Comparison of ENCODE assay signal across 35 mouse cellular contexts in genomic region chr4:141461576-141461975, GRCm38 (mm10). TPM values are rescaled to one million over a fixed set of nuclear protein-coding genes. Genes with fewer than 3 reads are reported as not detected.
A peak's percentile ranks its signal among the peaks of the same experiment; 100 is the strongest.
DNase-seq lines count a peak whose midpoint lies in the region; ATAC-seq and TF ChIP-seq lines count a peak whose summit lies in the region.
"Had no signal": no experiment of that assay in that cellular context is flagged by ENCODE, and none has a peak within 500 bp of the region (broad histone marks: within the 10 kb centered on the region; RNA-seq: fewer than 3 reads in every experiment).

No protein-coding gene starts in this region.

- H3K36me3 ChIP-seq in forebrain, embryonic 12.5 days (replicated peaks): peaks cover 65% of the 10 kb centered on the region
- peaks cover 58% of the 10 kb centered on the region for H3K36me3 ChIP-seq in forebrain, postnatal 0 days (ENCODE audit: insufficient read depth)
- H3K36me3 ChIP-seq in neural tube, embryonic 11.5 days (ENCODE audit: control insufficient read depth, insufficient read depth, low read length): peaks cover 24% of the 10 kb centered on the region
- peaks cover 51% of the 10 kb centered on the region for H3K36me3 ChIP-seq in neural tube, embryonic 15.5 days
- peaks cover 61% of the 10 kb centered on the region for H3K36me3 ChIP-seq in intestine, postnatal 0 days (ENCODE audit: control insufficient read depth, insufficient read depth)

- TF ChIP-seq CTCF in forebrain, postnatal 0 days (IDR thresholded peaks at IDR 0.05; ENCODE audit: low read depth): no peak
- TF ChIP-seq CTCF in layer of hippocampus, adult 2 months (conservative IDR thresholded peaks at IDR 0.05): no peak
- TF ChIP-seq CTCF in intestine, postnatal 0 days (IDR thresholded peaks at IDR 0.05; ENCODE audit: low read depth): no peak

- H3K9me3 ChIP-seq in forebrain, embryonic 12.5 days: no peaks in the 10 kb centered on the region
- no peaks in the 10 kb centered on the region for H3K9me3 ChIP-seq in forebrain, postnatal 0 days (ENCODE audit: low read length)
- H3K9me3 ChIP-seq in neural tube, embryonic 11.5 days (ENCODE audit: control insufficient read depth, low read length): no peaks in the 10 kb centered on the region
- H3K9me3 ChIP-seq in neural tube, embryonic 15.5 days (replicated peaks): no peaks in the 10 kb centered on the region
- H3K9me3 ChIP-seq in intestine, postnatal 0 days (ENCODE audit: control insufficient read depth): no peaks in the 10 kb centered on the region
- H3K9me3 ChIP-seq: hindbrain, embryonic 13.5 days; liver, embryonic 12.5 days; stomach, embryonic 15.5 days had no signal

- DNase-seq in forebrain, postnatal 0 days: no peak
- DNase-seq in layer of hippocampus, adult 2 months (ENCODE audit: low spot score in 2 of 2): no peak
- DNase-seq in layer of hippocampus, postnatal 36 days: no peak
- DNase-seq in neural tube, embryonic 11.5 days (ENCODE audit: low spot score): no peak
- DNase-seq: adrenal gland, postnatal 25 days; B cell, adult 2 months; cerebellum, adult 2 months; heart, postnatal 36 days; kidney, adult 11 months; kidney, postnatal 14 days; liver, postnatal 0 days; lung, postnatal 36 days; right cerebral cortex, postnatal 25 days; thymus, adult 18-20 months; thymus, postnatal 25 days had no signal

- peak overlapping the region; percentile 53; the same call in 1 of the 2 replicates for H3K27ac ChIP-seq in forebrain, embryonic 12.5 days
- no peak overlapping the region for H3K27ac ChIP-seq in forebrain, postnatal 0 days (ENCODE audit: low read depth, low read length)
- peak overlapping the region; percentile 21; the same call in 1 of the 2 replicates for H3K27ac ChIP-seq in layer of hippocampus, adult 2 months
- peak overlapping the region; percentile 34; the same call in 1 of the 2 replicates for H3K27ac ChIP-seq in neural tube, embryonic 11.5 days (ENCODE audit: low read depth, low read length)
- no peak overlapping the region for H3K27ac ChIP-seq in neural tube, embryonic 15.5 days (replicated peaks)
- H3K27ac ChIP-seq in intestine, postnatal 0 days (ENCODE audit: low read depth, low read length): no peak overlapping the region
- H3K27ac ChIP-seq: hindbrain, embryonic 13.5 days; left cerebral cortex, adult 2 months; liver, embryonic 12.5 days; stomach, embryonic 15.5 days had no signal

- no peak overlapping the region; the same call in 1 of the 2 replicates for H3K9ac ChIP-seq in forebrain, embryonic 12.5 days
- H3K9ac ChIP-seq in forebrain, postnatal 0 days: no peak overlapping the region
- H3K9ac ChIP-seq in neural tube, embryonic 11.5 days (ENCODE audit: low read length): no peak overlapping the region
- H3K9ac ChIP-seq in neural tube, embryonic 15.5 days (replicated peaks): no peak overlapping the region
- no peak overlapping the region; the same call in 1 of the 2 replicates for H3K9ac ChIP-seq in intestine, postnatal 0 days (ENCODE audit: low read depth, low read length)
- H3K9ac ChIP-seq: hindbrain, embryonic 13.5 days; liver, embryonic 12.5 days; liver, postnatal 0 days; stomach, embryonic 15.5 days had no signal

- 88% methylated on average over 12 of the region's 12 CpGs for WGBS in forebrain, embryonic 12.5 days
- 85% methylated on average over 12 of the region's 12 CpGs for WGBS in forebrain, postnatal 0 days
- WGBS in neural tube, embryonic 11.5 days: 89% methylated on average over 12 of the region's 12 CpGs
- WGBS in neural tube, embryonic 15.5 days: 90% methylated on average over 12 of the region's 12 CpGs
- 91% methylated on average over 12 of the region's 12 CpGs for WGBS in intestine, postnatal 0 days

- H3K4me2 ChIP-seq in forebrain, embryonic 12.5 days: no peak overlapping the region
- H3K4me2 ChIP-seq in forebrain, postnatal 0 days (ENCODE audit: low read depth): no peak overlapping the region
- H3K4me2 ChIP-seq in neural tube, embryonic 11.5 days (ENCODE audit: low read depth): no peak overlapping the region
- no peak overlapping the region for H3K4me2 ChIP-seq in neural tube, embryonic 15.5 days
- no peak overlapping the region for H3K4me2 ChIP-seq in intestine, postnatal 0 days (replicated peaks; ENCODE audit: low read depth)
- H3K4me2 ChIP-seq: heart, embryonic 11.5 days; hindbrain, embryonic 13.5 days; liver, embryonic 12.5 days; stomach, embryonic 15.5 days had no signal

- no peaks in the 10 kb centered on the region for H3K27me3 ChIP-seq in forebrain, embryonic 12.5 days
- H3K27me3 ChIP-seq in forebrain, postnatal 0 days (ENCODE audit: insufficient read depth, low read length): no peaks in the 10 kb centered on the region
- H3K27me3 ChIP-seq in neural tube, embryonic 11.5 days (ENCODE audit: control insufficient read depth, insufficient read depth, low read length): no peaks in the 10 kb centered on the region
- no peaks in the 10 kb centered on the region for H3K27me3 ChIP-seq in neural tube, embryonic 15.5 days (replicated peaks)
- H3K27me3 ChIP-seq in intestine, postnatal 0 days (replicated peaks; ENCODE audit: control insufficient read depth, insufficient read depth, low read length): no peaks in the 10 kb centered on the region
- H3K27me3 ChIP-seq: hindbrain, embryonic 13.5 days; liver, embryonic 12.5 days; stomach, embryonic 15.5 days had no signal

- ATAC-seq in forebrain, embryonic 12.5 days (ENCODE audit: low FRiP score): no peak
- ATAC-seq in forebrain, postnatal 0 days: no peak
- ATAC-seq in neural tube, embryonic 11.5 days (ENCODE audit: insufficient read depth, low FRiP score, low TSS enrichment): no peak
- ATAC-seq in neural tube, embryonic 15.5 days (ENCODE audit: low FRiP score): no peak
- ATAC-seq in intestine, postnatal 0 days: no peak
- ATAC-seq: liver, embryonic 12.5 days; liver, postnatal 0 days had no signal

- peaks cover 29% of the 10 kb centered on the region for H3K4me1 ChIP-seq in forebrain, embryonic 12.5 days
- H3K4me1 ChIP-seq in forebrain, postnatal 0 days (ENCODE audit: insufficient read depth): no peaks in the 10 kb centered on the region
- H3K4me1 ChIP-seq in neural tube, embryonic 11.5 days (ENCODE audit: control insufficient read depth, insufficient read depth, low read length): peaks cover 8% of the 10 kb centered on the region; the same call in 1 of the 2 replicates
- H3K4me1 ChIP-seq in neural tube, embryonic 15.5 days: peaks cover 12% of the 10 kb centered on the region
- H3K4me1 ChIP-seq in intestine, postnatal 0 days (replicated peaks; ENCODE audit: control insufficient read depth, insufficient read depth, low read length): no peaks in the 10 kb centered on the region

- no peak overlapping the region for H3K4me3 ChIP-seq in forebrain, embryonic 12.5 days (replicated peaks)
- H3K4me3 ChIP-seq in forebrain, postnatal 0 days (ENCODE audit: low read depth, low read length): no peak overlapping the region
- H3K4me3 ChIP-seq in layer of hippocampus, adult 2 months: no peak overlapping the region
- H3K4me3 ChIP-seq in neural tube, embryonic 11.5 days (ENCODE audit: low read depth, low read length): no peak overlapping the region
- no peak overlapping the region for H3K4me3 ChIP-seq in neural tube, embryonic 15.5 days (replicated peaks)
- H3K4me3 ChIP-seq in intestine, postnatal 0 days (ENCODE audit: low read depth, low read length): no peak overlapping the region
- H3K4me3 ChIP-seq: hindbrain, embryonic 13.5 days; left cerebral cortex, adult 2 months; liver, embryonic 12.5 days; stomach, embryonic 15.5 days had no signal

RNA-seq across cellular contexts. Expression of gene Zbtb17, which starts 17.1 kb away (rescaled TPM):
- polyA plus RNA-seq in forebrain, embryonic 12.5 days (2016; fragmentation: Nextera tagmentation; extraction: Ambion mirVana): 58.6 and 61.2 TPM in 2 replicates
- 42.1 and 51.5 TPM in 2 replicates for total RNA-seq in forebrain, postnatal 0 days (2014; rRNA removed)
- polyA plus RNA-seq in forebrain, postnatal 0 days (2015; fragmentation: Nextera tagmentation; extraction: Ambion mirVana): 32.8 and 34.8 TPM in 2 replicates
- total RNA-seq in layer of hippocampus, adult 2 months (2021): 10 to 100 TPM; 33.8 to 34.6 TPM
- 10 to 100 TPM; 34.1 to 34.9 TPM for total RNA-seq in layer of hippocampus, postnatal 36 days (2021)
- 46.5 and 48.0 TPM in 2 replicates for polyA plus RNA-seq in neural tube, embryonic 11.5 days (2014; fragmentation: Nextera tagmentation; extraction: Ambion mirVana)
- 34.8 and 34.9 TPM in 2 replicates for polyA plus RNA-seq in neural tube, embryonic 15.5 days (2015; fragmentation: Nextera tagmentation; extraction: Ambion mirVana)
- polyA plus RNA-seq in intestine, postnatal 0 days (2015; fragmentation: Nextera tagmentation; extraction: Ambion mirVana): 9.7 and 9.8 TPM in 2 replicates

RNA-seq across cellular contexts. Expression of gene Srarp, which starts 25.7 kb away (rescaled TPM):
- not detected in 2 replicates for polyA plus RNA-seq in forebrain, embryonic 12.5 days (2016; fragmentation: Nextera tagmentation; extraction: Ambion mirVana)
- total RNA-seq in forebrain, postnatal 0 days (2014; rRNA removed): 2.4 and 4.6 TPM in 2 replicates
- polyA plus RNA-seq in forebrain, postnatal 0 days (2015; fragmentation: Nextera tagmentation; extraction: Ambion mirVana): 0.63 and 0.69 TPM in 2 replicates
- total RNA-seq in layer of hippocampus, adult 2 months (2021): 1 to 10 TPM; 4.1 to 5.3 TPM
- total RNA-seq in layer of hippocampus, postnatal 36 days (2021): 1 to 10 TPM; 4.7 to 5.1 TPM
- polyA plus RNA-seq in neural tube, embryonic 11.5 days (2014; fragmentation: Nextera tagmentation; extraction: Ambion mirVana): not detected in 2 replicates
- 0.27 and 0.58 TPM in 2 replicates for polyA plus RNA-seq in neural tube, embryonic 15.5 days (2015; fragmentation: Nextera tagmentation; extraction: Ambion mirVana)
- polyA plus RNA-seq in intestine, postnatal 0 days (2015; fragmentation: Nextera tagmentation; extraction: Ambion mirVana): not detected in 2 replicates
- total RNA-seq: adrenal gland, postnatal 25 days; granulocyte monocyte progenitor cell, adult 5-6 weeks; megakaryocyte-erythroid progenitor cell, adult 5-6 weeks; neutrophil, adult 5-6 weeks had no signal
- polyA plus RNA-seq: heart, embryonic 11.5 days; heart, embryonic 16.5 days; hindbrain, embryonic 13.5 days; kidney, embryonic 14.5 days; limb, embryonic 14.5 days; liver, embryonic 12.5 days; liver, postnatal 0 days; lung, embryonic 16.5 days; stomach, embryonic 15.5 days had no signal

RNA-seq across cellular contexts. Expression of gene Hspb7, which starts 41.0 kb away (rescaled TPM):
- not detected in 2 replicates for polyA plus RNA-seq in forebrain, embryonic 12.5 days (2016; fragmentation: Nextera tagmentation; extraction: Ambion mirVana)
- total RNA-seq in forebrain, postnatal 0 days (2014; rRNA removed): not detected in 2 replicates
- polyA plus RNA-seq in forebrain, postnatal 0 days (2015; fragmentation: Nextera tagmentation; extraction: Ambion mirVana): not detected in 2 replicates
- under 1 TPM in 1 of 2 experiments, not detected in 1; 0.12 TPM for total RNA-seq in layer of hippocampus, adult 2 months (2021)
- total RNA-seq in layer of hippocampus, postnatal 36 days (2021): not detected
- polyA plus RNA-seq in neural tube, embryonic 11.5 days (2014; fragmentation: Nextera tagmentation; extraction: Ambion mirVana): 0.11 TPM in 1 of 2 replicates, not detected in the other
- 0.31 and 1.0 TPM in 2 replicates for polyA plus RNA-seq in neural tube, embryonic 15.5 days (2015; fragmentation: Nextera tagmentation; extraction: Ambion mirVana)
- 4.7 and 8.0 TPM in 2 replicates for polyA plus RNA-seq in intestine, postnatal 0 days (2015; fragmentation: Nextera tagmentation; extraction: Ambion mirVana)
- total RNA-seq: granulocyte monocyte progenitor cell, adult 5-6 weeks; megakaryocyte-erythroid progenitor cell, adult 5-6 weeks; neutrophil, adult 5-6 weeks had no signal
- polyA plus RNA-seq: forebrain, embryonic 14.5 days; kidney, embryonic 14.5 days had no signal

RNA-seq across cellular contexts. Expression of gene Clcnkb, which starts 45.8 kb away (rescaled TPM):
- not detected in 2 replicates for polyA plus RNA-seq in forebrain, embryonic 12.5 days (2016; fragmentation: Nextera tagmentation; extraction: Ambion mirVana)
- 0.08 TPM in 1 of 2 replicates, not detected in the other for total RNA-seq in forebrain, postnatal 0 days (2014; rRNA removed)
- 0.25 TPM in 1 of 2 replicates, not detected in the other for polyA plus RNA-seq in forebrain, postnatal 0 days (2015; fragmentation: Nextera tagmentation; extraction: Ambion mirVana)
- total RNA-seq in layer of hippocampus, adult 2 months (2021): not detected
- total RNA-seq in layer of hippocampus, postnatal 36 days (2021): not detected
- polyA plus RNA-seq in neural tube, embryonic 11.5 days (2014; fragmentation: Nextera tagmentation; extraction: Ambion mirVana): not detected in 2 replicates
- polyA plus RNA-seq in neural tube, embryonic 15.5 days (2015; fragmentation: Nextera tagmentation; extraction: Ambion mirVana): 0.27 TPM in 1 of 2 replicates, not detected in the other
- polyA plus RNA-seq in intestine, postnatal 0 days (2015; fragmentation: Nextera tagmentation; extraction: Ambion mirVana): not detected in 2 replicates
- total RNA-seq: adrenal gland, adult 18-20 months; adrenal gland, postnatal 25 days; granulocyte monocyte progenitor cell, adult 5-6 weeks; layer of hippocampus, postnatal 10 days; left cerebral cortex, adult 2 months; megakaryocyte-erythroid progenitor cell, adult 5-6 weeks; midbrain, postnatal 0 days; neutrophil, adult 5-6 weeks had no signal
- polyA plus RNA-seq: cerebellum, adult 2 months; cortical plate, adult 2 months; forebrain, embryonic 14.5 days; hindbrain, embryonic 13.5 days; liver, embryonic 12.5 days; liver, postnatal 0 days; stomach, embryonic 15.5 days had no signal

Comparison
In these comparisons a context has a peak if more than half of its experiments do, and no peak if none do; other contexts are left out.
1. H3K27ac ChIP-seq: peak in forebrain, embryonic 12.5 days (single experiment), layer of hippocampus, adult 2 months (single experiment) and neural tube, embryonic 11.5 days (single experiment); none in forebrain, postnatal 0 days (single experiment), neural tube, embryonic 15.5 days (single experiment) and intestine, postnatal 0 days (single experiment).